Mouse (Mus musculus) embryonic fibroblast, embryonic 13.5 days (primary cell): ENCODE measurements around the gene Ada.

Source experiments
- CTCF ChIP-seq: IDR thresholded peaks from 2 replicates; pipeline ENCODE4 v1.5.1; 2011; ENCODE audit warnings: mild to moderate bottlenecking, control low read depth, low read length, moderate library complexity, borderline replicate concordance; ENCODE audit not compliant: insufficient read depth
- POLR2A ChIP-seq: IDR thresholded peaks from 2 replicates; pipeline ENCODE4 v1.6.1; 2011; ENCODE audit warnings: low read depth, mild to moderate bottlenecking, control low read depth, low read length, moderate library complexity

DNA sequence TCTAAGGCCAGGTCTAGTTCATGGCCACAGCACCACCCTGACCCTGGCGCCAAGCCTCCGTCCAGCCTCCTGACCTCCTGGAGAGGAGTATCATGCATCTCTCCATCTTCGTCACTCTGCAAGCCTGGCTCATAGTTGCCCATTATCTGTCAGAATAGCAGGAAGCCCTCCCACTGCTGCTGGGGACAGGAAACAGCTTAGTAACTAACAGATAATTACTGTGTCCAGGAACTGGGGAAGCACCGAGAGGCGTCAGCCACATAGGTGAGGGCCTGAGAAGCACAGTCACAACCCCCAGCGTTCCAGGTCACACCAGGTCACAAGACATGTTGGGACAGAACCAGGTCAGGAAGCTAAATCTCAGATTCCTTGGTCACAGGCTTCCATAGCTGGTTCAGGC lies 6.7 kb downstream of the Ada start:
- TF ChIP-seq CTCF, result no peak
- no peak for TF ChIP-seq POLR2A
